Mouse (Mus musculus): Measurements from ENCODE around the gene Stk11ip.
A peak's percentile ranks its signal among the peaks of the same experiment; 100 is the strongest.

- TF ChIP-seq POLR2A (IDR thresholded peaks at IDR 0.05; ENCODE audit: insufficient read depth, low read depth, low read length) (peak; percentile 14; the same call in 1 of the 2 replicates), CTCF (IDR thresholded peaks at IDR 0.05) (no peak)
These were observed 42.8 kb downstream of the Stk11ip start for GRCm38 (mm10) chr1:75564102-75564501.
